Mouse (Mus musculus) gonadal fat pad, adult 2 months (tissue): ENCODE measurements around the gene Gbp7. TPM values are rescaled to one million over a fixed set of nuclear protein-coding genes. Genes with fewer than 3 reads are reported as not detected.
"Not testable (repeated sequence)": the region's sequence is repeated elsewhere in the genome, so short reads cannot be mapped to it uniquely, and the experiment has no call there.

Experiments
- DNase-seq: peaks from one replicate; pipeline ENCODE4 v3.0.0-alpha.2; 2012; ENCODE audit warnings: low read depth
- polyA plus RNA-seq: library from polyadenylated mRNA; depleted of rRNA; stranded (reverse); fragments of >200 nt; gene quantifications from 2 replicates; pipeline ENCODE4 v1.2.3, GENCODE M21; 2012; rRNA removed

Gene Gbp7
- polyA plus RNA-seq, 1 experiment: 3.0 TPM

- DNase-seq: no peak
Measured at GRCm38 (mm10) chr3:142561045-142561646, 31.0 kb downstream of the Gbp7 start.

- no peak for DNase-seq
Measured at GRCm38 (mm10) chr3:142561666-142562065, 31.5 kb downstream of the Gbp7 start.

- not testable (repeated sequence) for DNase-seq
Measured at GRCm38 (mm10) chr3:142567490-142567889, 37.3 kb downstream of the Gbp7 start.

- DNase-seq: no peak
Measured at GRCm38 (mm10) chr3:142570738-142571137, 40.6 kb downstream of the Gbp7 start.

DNA sequence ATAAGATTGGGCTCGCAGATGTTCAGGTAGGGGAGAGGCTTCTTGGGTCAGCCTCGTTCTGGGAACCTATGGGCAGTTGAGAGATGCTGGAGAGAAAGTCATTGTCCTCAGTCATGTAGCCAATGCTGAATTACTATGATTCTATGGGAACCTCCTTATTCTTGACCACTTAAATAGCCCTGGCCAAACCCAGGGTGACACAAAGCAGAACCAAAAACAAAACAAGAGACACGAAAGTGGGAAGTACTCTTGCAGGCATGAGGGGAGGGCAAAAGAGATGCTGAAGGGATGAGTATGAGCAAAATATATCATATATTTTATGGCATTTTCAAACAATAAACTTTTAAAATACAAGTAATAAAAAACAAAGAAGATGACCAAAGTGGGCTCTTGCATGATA, 47.0 kb downstream of the Gbp7 start:
- DNase-seq: no peak

GRCm38 (mm10) chr3:142578342-142578741, 48.2 kb downstream of the Gbp7 start:
- no peak for DNase-seq

GRCm38 (mm10) chr3:142583067-142583466, 52.9 kb downstream of the Gbp7 start:
- no peak for DNase-seq

DNA sequence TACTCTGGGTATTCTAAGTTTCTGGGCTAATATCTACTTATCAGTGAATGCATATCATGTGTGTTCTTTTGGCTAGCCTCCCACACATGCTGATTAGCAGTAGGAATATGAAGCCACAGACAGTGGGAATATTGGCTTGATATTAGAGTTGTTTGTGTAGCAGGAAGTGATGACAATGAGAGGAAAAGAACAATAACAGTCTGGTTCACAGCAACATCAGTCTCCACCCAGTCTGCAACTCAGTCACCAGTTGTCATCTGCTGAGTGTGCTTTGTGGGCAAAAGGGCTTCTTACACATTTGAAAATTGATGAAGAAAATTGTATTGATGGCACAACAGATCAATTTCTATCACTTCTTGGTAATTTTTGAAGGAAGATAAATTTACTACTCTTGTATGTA, 57.2 kb downstream of the Gbp7 start:
- no peak for DNase-seq

DNA sequence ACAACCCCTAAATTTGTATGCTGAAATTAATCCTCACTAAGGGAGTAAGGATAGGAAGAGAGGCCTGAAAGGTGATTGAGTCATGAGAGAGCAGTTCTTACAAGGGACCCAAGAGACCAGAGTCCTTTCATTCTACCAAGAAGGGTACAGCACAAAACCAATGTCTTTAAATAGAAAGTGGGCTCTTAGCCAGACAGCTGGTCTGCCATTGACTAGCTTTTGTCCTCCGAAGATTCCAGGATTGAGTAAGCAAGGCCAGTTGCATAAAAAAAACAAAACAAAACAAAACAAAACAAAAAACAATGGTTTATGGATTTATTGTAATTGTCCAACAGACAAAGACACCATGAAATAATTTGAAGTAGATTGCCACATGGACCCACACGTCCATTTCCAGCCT, 58.7 kb downstream of the Gbp7 start:
- DNase-seq: no peak

- DNase-seq: no peak
Measured at GRCm38 (mm10) chr3:142590431-142591067, 60.4 kb downstream of the Gbp7 start.

DNA sequence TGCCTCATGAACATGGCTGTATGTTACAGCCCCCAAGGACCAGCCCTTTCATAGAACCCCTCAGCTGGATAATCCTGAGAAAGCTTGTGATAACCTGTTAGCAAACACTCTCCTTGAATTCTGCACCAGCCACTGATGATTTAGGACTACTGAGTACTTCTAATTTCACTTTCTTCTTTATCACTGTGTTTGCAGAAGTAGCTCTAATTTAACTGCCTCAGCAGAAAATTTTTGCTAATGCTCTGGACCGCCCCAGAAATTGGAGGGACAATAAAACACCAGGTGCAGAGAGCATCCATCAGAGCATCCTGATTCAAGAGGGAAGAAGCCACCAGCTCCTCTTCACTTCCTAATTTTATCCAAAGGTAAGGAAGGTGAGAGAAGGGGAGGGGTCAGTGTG, 64.4 kb downstream of the Gbp7 start, which contains the start of gene Gbp2b:
Gene Gbp2b, plus strand, starts transcription at position 301 of the 400 bp plus-strand sequence.
- DNase-seq: no peak

DNA sequence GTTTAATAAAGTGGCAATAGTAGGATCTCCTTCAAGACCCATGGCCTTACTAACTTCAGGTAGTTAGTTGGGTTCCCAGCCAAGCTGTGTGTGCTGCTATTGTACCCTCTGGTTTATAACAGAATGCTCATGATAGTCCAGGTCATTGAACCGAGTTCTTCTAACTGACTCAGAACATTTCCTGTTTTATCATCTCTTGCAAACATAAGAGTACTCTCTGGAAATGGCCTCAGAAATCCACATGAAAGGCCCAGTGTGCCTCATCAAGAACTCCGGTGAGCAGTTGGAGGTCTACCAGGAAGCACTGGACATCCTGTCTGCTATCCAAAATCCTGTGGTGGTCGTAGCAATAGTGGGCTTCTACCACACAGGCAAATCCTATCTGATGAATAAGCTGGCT, 67.8 kb downstream of the Gbp7 start:
- DNase-seq: no peak

Other genes with a start within 250 kb of the Gbp7 start
- gene Pdlim5, start 134.6 kb upstream of the Gbp7 start, polyA plus RNA-seq: 39.3 and 56.7 TPM in 2 replicates
- 1.9 and 2.8 TPM in 2 replicates for gene Gbp5, start 36.4 kb upstream of the Gbp7 start, polyA plus RNA-seq
- 16.8 and 22.7 TPM in 2 replicates for gene Gbp3, start 29.7 kb downstream of the Gbp7 start, polyA plus RNA-seq
- gene Gbp2b, start 64.5 kb downstream of the Gbp7 start, polyA plus RNA-seq: 0.11 and 0.15 TPM in 2 replicates
- gene Gbp2, start 90.3 kb downstream of the Gbp7 start, polyA plus RNA-seq: 12.4 and 21.7 TPM in 2 replicates
- 7.2 and 7.5 TPM in 2 replicates for gene Kyat3, start 170.7 kb downstream of the Gbp7 start, polyA plus RNA-seq
- gene Gtf2b, start 234.7 kb downstream of the Gbp7 start, polyA plus RNA-seq: 24.4 and 26.2 TPM in 2 replicates